Mouse (Mus musculus) lung, embryonic 15.5 days (tissue): ENCODE results near the gene Rcor1. TPM values are rescaled to one million over a fixed set of nuclear protein-coding genes. Genes with fewer than 3 reads are reported as not detected.
"Not testable (repeated sequence)": the region's sequence is repeated elsewhere in the genome, so short reads cannot be mapped to it uniquely, and the experiment has no call there.

Experiments
- ATAC-seq: fragments of 200-750 bp; cut with Nextera tagmentation; 2 replicates; pipeline ENCODE4 v1.8.0; 2017; ENCODE audit warnings: moderate number of reproducible peaks, borderline replicate concordance; ENCODE audit not compliant: low FRiP score, low TSS enrichment; ENCODE audit errors: extremely low read depth
- H3K27ac ChIP-seq: fragments of 300-500 bp; sonication (generic); 2 replicates; pipeline ENCODE4 v1.5.1; 2015; ENCODE audit warnings: moderate library complexity, mild to moderate bottlenecking, inconsistent platforms
- H3K27me3 ChIP-seq: fragments of 300-500 bp; sonication (generic); 2 replicates; pipeline ENCODE4 v1.6.1; 2015; ENCODE audit warnings: inconsistent platforms
- H3K36me3 ChIP-seq: fragments of 300-500 bp; sonication (generic); 2 replicates; pipeline ENCODE4 v1.6.1; 2015; ENCODE audit warnings: inconsistent platforms
- H3K4me1 ChIP-seq: fragments of 300-500 bp; sonication (generic); 2 replicates; pipeline ENCODE4 v1.6.1; 2015; ENCODE audit warnings: inconsistent platforms
- H3K4me2 ChIP-seq: fragments of 300-500 bp; sonication (generic); 2 replicates; pipeline ENCODE4 v1.6.1; 2015; ENCODE audit warnings: inconsistent platforms, mild to moderate bottlenecking, moderate library complexity
- H3K4me3 ChIP-seq: fragments of 300-500 bp; sonication (generic); 2 replicates; pipeline ENCODE4 v1.5.1; 2015; ENCODE audit warnings: mild to moderate bottlenecking, inconsistent platforms
- H3K9ac ChIP-seq: fragments of 300-500 bp; sonication (generic); 2 replicates; pipeline ENCODE4 v1.6.1; 2015; ENCODE audit warnings: inconsistent platforms
- H3K9me3 ChIP-seq: fragments of 300-500 bp; sonication (generic); 2 replicates; pipeline ENCODE4 v1.6.1; 2016; ENCODE audit warnings: inconsistent platforms
- WGBS: fragments of 180-500 bp; shearing (Covaris S2); methylation state at CpG from one replicate; pipeline ENCODE4 v1.1.7; 2015; 5-methylcytosine and 5-hydroxymethylcytosine counted together
- polyA plus RNA-seq: library from polyadenylated mRNA; unstranded; fragments of >200 nt; fragmentation: Nextera tagmentation; extraction: Ambion mirVana; gene quantifications from 2 replicates; pipeline ENCODE4 v1.2.1, GENCODE M21; 2015

Rcor1 gene
- polyA plus RNA-seq, 1 experiment from 2014 or later, result 10.9 TPM

GRCm38 (mm10) chr12:111042365-111042764 lies 3.2 kb downstream of the Rcor1 start:
- Histone ChIP-seq H3K4me3 (no peak overlapping the region), H3K27ac (no peak overlapping the region), H3K9me3 (no peaks in the 10 kb centered on the region), H3K4me1 (peaks cover 17% of the 10 kb centered on the region), H3K4me2 (no peak overlapping the region), H3K9ac (no peak overlapping the region), H3K27me3 (no peaks in the 10 kb centered on the region), H3K36me3 (peaks cover 9% of the 10 kb centered on the region; the same call in 1 of the 2 replicates)
- no peak for ATAC-seq
- 84% methylated on average over 1 of the region's 1 CpGs for WGBS

- H3K4me3 ChIP-seq, result no peak overlapping the region
- no peaks in the 10 kb centered on the region for H3K27me3 ChIP-seq
- H3K4me2 ChIP-seq, result no peak overlapping the region
- ATAC-seq, result no peak
- no peak overlapping the region for H3K9ac ChIP-seq
- H3K9me3 ChIP-seq, result no peaks in the 10 kb centered on the region
- WGBS, result 73% methylated on average over 2 of the region's 2 CpGs
- H3K4me1 ChIP-seq, result peaks cover 17% of the 10 kb centered on the region
- H3K27ac ChIP-seq, result no peak overlapping the region
- H3K36me3 ChIP-seq, result peaks cover 9% of the 10 kb centered on the region; the same call in 1 of the 2 replicates
Measured at GRCm38 (mm10) chr12:111044880-111045279, 5.7 kb downstream of the Rcor1 start.

- Histone ChIP-seq H3K36me3 (peaks cover 14% of the 10 kb centered on the region; the same call in 1 of the 2 replicates), H3K4me2 (no peak overlapping the region), H3K9ac (no peak overlapping the region), H3K4me1 (peaks cover 9% of the 10 kb centered on the region; the same call in 1 of the 2 replicates), H3K27ac (no peak overlapping the region), H3K27me3 (no peaks in the 10 kb centered on the region), H3K9me3 (no peaks in the 10 kb centered on the region), H3K4me3 (no peak overlapping the region)
- ATAC-seq, result no peak
- 77% methylated on average over 1 of the region's 1 CpGs for WGBS
Measured at GRCm38 (mm10) chr12:111046866-111047265, 7.7 kb downstream of the Rcor1 start.

GRCm38 (mm10) chr12:111048201-111048600 lies 9.1 kb downstream of the Rcor1 start:
- Histone ChIP-seq H3K27ac (no peak overlapping the region), H3K4me3 (no peak overlapping the region), H3K9ac (no peak overlapping the region), H3K36me3 (peaks cover 20% of the 10 kb centered on the region; the same call in 1 of the 2 replicates), H3K4me1 (peaks cover 9% of the 10 kb centered on the region; the same call in 1 of the 2 replicates), H3K27me3 (no peaks in the 10 kb centered on the region), H3K4me2 (no peak overlapping the region), H3K9me3 (no peaks in the 10 kb centered on the region)
- no peak for ATAC-seq
- WGBS, result 78% methylated on average over 2 of the region's 2 CpGs

GRCm38 (mm10) chr12:111050256-111050655 lies 11.1 kb downstream of the Rcor1 start:
- WGBS, result 90% methylated on average over 2 of the region's 2 CpGs
- H3K9ac ChIP-seq, result no peak overlapping the region
- H3K4me1 ChIP-seq, result peaks cover 9% of the 10 kb centered on the region; the same call in 1 of the 2 replicates
- peaks cover 11% of the 10 kb centered on the region; the same call in 1 of the 2 replicates for H3K36me3 ChIP-seq
- no peak overlapping the region for H3K4me2 ChIP-seq
- no peak overlapping the region for H3K4me3 ChIP-seq
- no peaks in the 10 kb centered on the region for H3K9me3 ChIP-seq
- H3K27me3 ChIP-seq, result no peaks in the 10 kb centered on the region
- no peak for ATAC-seq
- no peak overlapping the region for H3K27ac ChIP-seq

GRCm38 (mm10) chr12:111063361-111063760 lies 24.2 kb downstream of the Rcor1 start:
- peaks cover 7% of the 10 kb centered on the region for H3K36me3 ChIP-seq
- no peak overlapping the region for H3K4me2 ChIP-seq
- 76% methylated on average over 2 of the region's 2 CpGs for WGBS
- H3K27ac ChIP-seq, result no peak overlapping the region
- no peaks in the 10 kb centered on the region for H3K4me1 ChIP-seq
- H3K27me3 ChIP-seq, result no peaks in the 10 kb centered on the region
- H3K4me3 ChIP-seq, result no peak overlapping the region
- no peaks in the 10 kb centered on the region for H3K9me3 ChIP-seq
- no peak overlapping the region for H3K9ac ChIP-seq
- no peak for ATAC-seq

GRCm38 (mm10) chr12:111064220-111064619 lies 25.1 kb downstream of the Rcor1 start:
- H3K27me3 ChIP-seq, result no peaks in the 10 kb centered on the region
- WGBS, result 82% methylated on average over 3 of the region's 3 CpGs
- no peak overlapping the region for H3K27ac ChIP-seq
- no peak overlapping the region for H3K4me2 ChIP-seq
- no peak for ATAC-seq
- H3K4me1 ChIP-seq, result no peaks in the 10 kb centered on the region
- peaks cover 5% of the 10 kb centered on the region for H3K36me3 ChIP-seq
- no peaks in the 10 kb centered on the region for H3K9me3 ChIP-seq
- no peak overlapping the region for H3K4me3 ChIP-seq
- H3K9ac ChIP-seq, result no peak overlapping the region

GRCm38 (mm10) chr12:111065330-111065729 lies 26.2 kb downstream of the Rcor1 start:
- Histone ChIP-seq H3K4me2 (no peak overlapping the region), H3K27ac (no peak overlapping the region), H3K36me3 (peaks cover 5% of the 10 kb centered on the region), H3K9me3 (no peaks in the 10 kb centered on the region), H3K4me1 (no peaks in the 10 kb centered on the region), H3K9ac (no peak overlapping the region), H3K4me3 (no peak overlapping the region), H3K27me3 (no peaks in the 10 kb centered on the region)
- WGBS, result 83% methylated on average over 5 of the region's 5 CpGs
- no peak for ATAC-seq

GRCm38 (mm10) chr12:111067816-111068215 lies 28.7 kb downstream of the Rcor1 start:
- no peaks in the 10 kb centered on the region for H3K27me3 ChIP-seq
- no peak overlapping the region for H3K9ac ChIP-seq
- H3K27ac ChIP-seq, result no peak overlapping the region
- H3K36me3 ChIP-seq, result peaks cover 7% of the 10 kb centered on the region
- WGBS, result 79% methylated on average over 13 of the region's 13 CpGs
- no peak overlapping the region for H3K4me2 ChIP-seq
- no peak for ATAC-seq
- no peaks in the 10 kb centered on the region for H3K9me3 ChIP-seq
- H3K4me3 ChIP-seq, result no peak overlapping the region
- H3K4me1 ChIP-seq, result 0 out of 2 replicates have a peak, but pooled peaks cover 5% of the 10 kb centered on the region

- not testable (repeated sequence) for H3K4me2 ChIP-seq, H3K36me3 ChIP-seq, H3K27me3 ChIP-seq, H3K4me3 ChIP-seq, H3K9me3 ChIP-seq, ATAC-seq, H3K27ac ChIP-seq, H3K9ac ChIP-seq, H3K4me1 ChIP-seq
Measured at GRCm38 (mm10) chr12:111069299-111069698, 30.1 kb downstream of the Rcor1 start.

GRCm38 (mm10) chr12:111071009-111071408 lies 31.9 kb downstream of the Rcor1 start:
- 0 out of 2 replicates have a peak, but pooled peaks cover 5% of the 10 kb centered on the region for H3K4me1 ChIP-seq
- no peak overlapping the region for H3K4me3 ChIP-seq

GRCm38 (mm10) chr12:111071477-111072152 lies 32.5 kb downstream of the Rcor1 start:
- H3K4me2 ChIP-seq, result no peak overlapping the region
- H3K4me3 ChIP-seq, result no peak overlapping the region
- no peaks in the 10 kb centered on the region for H3K9me3 ChIP-seq
- no peak overlapping the region for H3K9ac ChIP-seq
- H3K36me3 ChIP-seq, result peaks cover 7% of the 10 kb centered on the region
- no peak overlapping the region for H3K27ac ChIP-seq
- 72% methylated on average over 10 of the region's 10 CpGs for WGBS
- peaks cover 9% of the 10 kb centered on the region; the same call in 1 of the 2 replicates for H3K4me1 ChIP-seq
- no peak for ATAC-seq
- no peaks in the 10 kb centered on the region for H3K27me3 ChIP-seq

More at GRCm38 (mm10) chr12:111071009-111071408, 31.9 kb downstream of the Rcor1 start:
- H3K9ac ChIP-seq, result no peak overlapping the region
- no peak overlapping the region for H3K4me2 ChIP-seq
- no peaks in the 10 kb centered on the region for H3K27me3 ChIP-seq
- no peak overlapping the region for H3K27ac ChIP-seq
- ATAC-seq, result no peak
- H3K36me3 ChIP-seq, result peaks cover 7% of the 10 kb centered on the region
- WGBS, result 69% methylated on average over 5 of the region's 5 CpGs
- no peaks in the 10 kb centered on the region for H3K9me3 ChIP-seq
